Mouse (Mus musculus) forebrain, postnatal 0 days (tissue): ENCODE results near the gene Megf11. TPM values are rescaled to one million over a fixed set of nuclear protein-coding genes. Genes with fewer than 3 reads are reported as not detected.
A peak's percentile ranks its signal among the peaks of the same experiment; 100 is the strongest.

Experiments
- ATAC-seq: fragments of 200-750 bp; cut with Nextera tagmentation; 2 replicates; pipeline ENCODE4 v1.8.0; 2017; ENCODE audit warnings: mild to moderate bottlenecking, moderate library complexity
- DNase-seq: peaks from one replicate; pipeline ENCODE4 v3.0.0-alpha.2; 2015
- H3K27ac ChIP-seq: fragments of 300-500 bp; sonication (generic); 2 replicates; pipeline ENCODE4 v1.5.1; 2014; ENCODE audit warnings: low read depth, mild to moderate bottlenecking, antibody characterized with exemption, low read length, moderate library complexity, mixed read lengths
- H3K27me3 ChIP-seq: fragments of 300-500 bp; sonication (generic); 2 replicates; pipeline ENCODE4 v1.6.1; 2014; ENCODE audit warnings: mild to moderate bottlenecking, low read length, mixed read lengths; ENCODE audit not compliant: insufficient read depth
- H3K36me3 ChIP-seq: fragments of 300-500 bp; sonication (generic); 2 replicates; pipeline ENCODE4 v1.6.1; 2014; ENCODE audit warnings: mild to moderate bottlenecking, moderate library complexity; ENCODE audit not compliant: insufficient read depth
- H3K4me1 ChIP-seq: fragments of 300-500 bp; sonication (generic); 2 replicates; pipeline ENCODE4 v1.6.1; 2014; ENCODE audit warnings: antibody characterized with exemption; ENCODE audit not compliant: insufficient read depth
- H3K4me2 ChIP-seq: fragments of 300-500 bp; sonication (generic); 2 replicates; pipeline ENCODE4 v1.6.1; 2014; ENCODE audit warnings: low read depth, mild to moderate bottlenecking, moderate library complexity
- H3K4me3 ChIP-seq: fragments of 300-500 bp; sonication (generic); 2 replicates; pipeline ENCODE4 v1.5.1; 2014; ENCODE audit warnings: low read depth, low read length, mixed read lengths
- H3K9ac ChIP-seq: fragments of 300-500 bp; sonication (generic); 2 replicates; pipeline ENCODE4 v1.6.1; 2014; ENCODE audit warnings: mild to moderate bottlenecking
- H3K9me3 ChIP-seq: fragments of 300-500 bp; sonication (generic); 2 replicates; pipeline ENCODE4 v1.6.1; 2016; ENCODE audit warnings: low read length
- CTCF ChIP-seq: sonication (generic); IDR thresholded peaks from 2 replicates; pipeline ENCODE4 v1.5.1; 2016; ENCODE audit warnings: antibody characterized with exemption, control low read depth, low read depth
- WGBS: fragments of 180-500 bp; shearing (Covaris S2); extraction: QIAGEN DNeasy Blood & Tissue Kit; methylation state at CpG from one replicate; pipeline ENCODE4 v1.1.7; 2014; 5-methylcytosine and 5-hydroxymethylcytosine counted together
- polyA plus RNA-seq: library from polyadenylated mRNA; unstranded; fragments of >200 nt; fragmentation: Nextera tagmentation; extraction: Ambion mirVana; gene quantifications from 2 replicates; pipeline ENCODE4 v1.2.1, GENCODE M21; 2015
- total RNA-seq: library from RNA; depleted of rRNA; stranded (reverse); fragments of >200 nt; gene quantifications from 2 replicates; pipeline ENCODE4 v1.2.3, GENCODE M21; 2014

Megf11 gene
- total and polyA plus RNA-seq, 2 experiments from 2014 or later = 8.9 to 14.5 TPM

GRCm38 (mm10) chr9:64447070-64447469 lies 61.6 kb downstream of the Megf11 start:
- Histone ChIP-seq H3K27ac (no peak overlapping the region), H3K4me3 (no peak overlapping the region), H3K36me3 (no peaks in the 10 kb centered on the region), H3K4me2 (no peak overlapping the region), H3K9me3 (no peaks in the 10 kb centered on the region), H3K27me3 (no peaks in the 10 kb centered on the region), H3K4me1 (0 out of 2 replicates have a peak, but pooled peaks cover 10% of the 10 kb centered on the region), H3K9ac (no peak overlapping the region)
- no peak for TF ChIP-seq CTCF
- DNase-seq = no peak
- ATAC-seq = peak; percentile 38; the same call in 1 of the 2 replicates
- WGBS = 18% methylated on average over 6 of the region's 6 CpGs

- WGBS = 17% methylated on average over 6 of the region's 6 CpGs
- H3K36me3 ChIP-seq = no peaks in the 10 kb centered on the region
- H3K9ac ChIP-seq = no peak overlapping the region
- ATAC-seq = no peak
- H3K4me1 ChIP-seq = 0 out of 2 replicates have a peak, but pooled peaks cover 10% of the 10 kb centered on the region
- no peaks in the 10 kb centered on the region for H3K9me3 ChIP-seq
- no peaks in the 10 kb centered on the region for H3K27me3 ChIP-seq
- DNase-seq = peak; percentile 45
- H3K4me3 ChIP-seq = no peak overlapping the region
- no peak overlapping the region for H3K4me2 ChIP-seq
- H3K27ac ChIP-seq = no peak overlapping the region
- no peak for TF ChIP-seq CTCF
These were observed 62.1 kb downstream of the Megf11 start for GRCm38 (mm10) chr9:64447522-64447921.

- Histone ChIP-seq H3K4me3 (no peak overlapping the region), H3K4me2 (no peak overlapping the region), H3K36me3 (no peaks in the 10 kb centered on the region), H3K9me3 (no peaks in the 10 kb centered on the region), H3K27ac (no peak overlapping the region), H3K4me1 (peaks cover 6% of the 10 kb centered on the region; the same call in 1 of the 2 replicates), H3K27me3 (no peaks in the 10 kb centered on the region), H3K9ac (no peak overlapping the region)
- DNase-seq (no peak), ATAC-seq (no peak)
- WGBS = 86% methylated on average over 5 of the region's 5 CpGs
- no peak for TF ChIP-seq CTCF
These were observed 67.3 kb downstream of the Megf11 start for GRCm38 (mm10) chr9:64452769-64453168.

DNA sequence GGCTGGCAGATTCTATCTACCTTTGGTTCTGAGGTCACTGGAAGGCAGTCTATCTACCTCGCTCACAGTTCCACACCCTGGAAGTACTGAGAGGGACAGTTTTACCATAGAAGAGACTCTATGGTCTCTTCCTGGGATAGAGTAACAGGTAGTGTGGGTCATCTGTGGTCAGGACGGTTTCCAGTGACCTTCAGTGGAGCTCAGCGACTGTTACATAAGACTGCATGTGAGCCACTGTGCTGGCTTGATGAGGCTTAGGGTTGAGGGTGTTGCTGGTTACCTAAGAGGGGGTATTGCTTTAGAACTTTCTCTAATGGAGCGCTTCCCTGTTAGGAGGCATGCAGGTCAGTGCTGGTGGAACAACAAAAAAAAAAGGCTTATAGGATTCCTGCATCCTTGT lies 68.8 kb downstream of the Megf11 start:
- Histone ChIP-seq H3K4me1 (peaks cover 6% of the 10 kb centered on the region; the same call in 1 of the 2 replicates), H3K9me3 (no peaks in the 10 kb centered on the region), H3K9ac (no peak overlapping the region), H3K4me2 (no peak overlapping the region), H3K36me3 (no peaks in the 10 kb centered on the region), H3K27me3 (no peaks in the 10 kb centered on the region), H3K4me3 (no peak overlapping the region), H3K27ac (no peak overlapping the region)
- no peak for ATAC-seq
- no peak for TF ChIP-seq CTCF
- DNase-seq = no peak
- 82% methylated on average over 4 of the region's 4 CpGs for whole genome bisulfite sequencing

- Histone ChIP-seq H3K27ac (no peak overlapping the region), H3K4me2 (no peak overlapping the region), H3K4me1 (peaks cover 6% of the 10 kb centered on the region; the same call in 1 of the 2 replicates), H3K9me3 (no peaks in the 10 kb centered on the region), H3K27me3 (no peaks in the 10 kb centered on the region), H3K36me3 (no peaks in the 10 kb centered on the region), H3K9ac (no peak overlapping the region), H3K4me3 (no peak overlapping the region)
- TF ChIP-seq CTCF = no peak
- ATAC-seq (no peak), DNase-seq (no peak)
- 8% methylated on average over 9 of the region's 9 CpGs for WGBS
These were observed 70.5 kb downstream of the Megf11 start for GRCm38 (mm10) chr9:64455910-64456309.

- H3K4me1 ChIP-seq = peaks cover 6% of the 10 kb centered on the region; the same call in 1 of the 2 replicates
- no peak for TF ChIP-seq CTCF
- no peak for DNase-seq
These were observed 72.2 kb downstream of the Megf11 start for GRCm38 (mm10) chr9:64457596-64457995.

GRCm38 (mm10) chr9:64461568-64462308 lies 76.3 kb downstream of the Megf11 start:
- Histone ChIP-seq H3K4me2 (no peak overlapping the region), H3K9ac (no peak overlapping the region), H3K27me3 (no peaks in the 10 kb centered on the region), H3K4me1 (no peaks in the 10 kb centered on the region), H3K27ac (no peak overlapping the region), H3K9me3 (no peaks in the 10 kb centered on the region), H3K4me3 (no peak overlapping the region), H3K36me3 (no peaks in the 10 kb centered on the region)
- 80% methylated on average over 16 of the region's 16 CpGs for whole genome bisulfite sequencing
- no peak for TF ChIP-seq CTCF
- no peak for DNase-seq
- ATAC-seq = no peak

More at GRCm38 (mm10) chr9:64457596-64457995, 72.2 kb downstream of the Megf11 start:
- no peaks in the 10 kb centered on the region for H3K9me3 ChIP-seq
- 69% methylated on average over 7 of the region's 7 CpGs for WGBS
- H3K27ac ChIP-seq = no peak overlapping the region
- no peaks in the 10 kb centered on the region for H3K27me3 ChIP-seq
- no peak overlapping the region for H3K4me2 ChIP-seq
- H3K36me3 ChIP-seq = no peaks in the 10 kb centered on the region
- no peak for ATAC-seq
- H3K9ac ChIP-seq = no peak overlapping the region
- H3K4me3 ChIP-seq = no peak overlapping the region
